Mouse (Mus musculus): ENCODE measurements around the gene Poc1a.

GRCm38 (mm10) chr9:106236156-106236817, 44.6 kb upstream of the Poc1a start:
- TF ChIP-seq CTCF (IDR thresholded peaks at IDR 0.05; ENCODE audit: control insufficient read depth, insufficient read depth, insufficient read length) = no peak
- no peak for TF ChIP-seq MAX (IDR thresholded peaks at IDR 0.05)
- TF ChIP-seq FOSL1 (IDR thresholded peaks at IDR 0.05; ENCODE audit: insufficient read depth, low read length, poor library complexity, severe bottlenecking) = no peak
- no peak for TF ChIP-seq MYOD1 (IDR thresholded peaks at IDR 0.05; ENCODE audit: control insufficient read depth, insufficient read length, low read depth)
